15 mouse cellular contexts compared by ENCODE assay signal in genomic region chr4:45770638-45771033, GRCm38 (mm10). TPM values are rescaled to one million over a fixed set of nuclear protein-coding genes. Genes with fewer than 3 reads are reported as not detected.
A peak's percentile ranks its signal among the peaks of the same experiment; 100 is the strongest.
DNase-seq lines count a peak whose midpoint lies in the region; ATAC-seq and TF ChIP-seq lines count a peak whose summit lies in the region.
"Had no signal": no experiment of that assay in that cellular context is flagged by ENCODE, and none has a peak within 500 bp of the region (broad histone marks: within the 10 kb centered on the region; RNA-seq: fewer than 3 reads in every experiment).

No protein-coding gene starts in this region.

- ATAC-seq in hindbrain, embryonic 16.5 days, result no peak
- ATAC-seq in forebrain, embryonic 16.5 days, result peak; percentile 3; the same call in 1 of the 2 replicates
- no peak for ATAC-seq in midbrain, embryonic 16.5 days

- H3K9ac ChIP-seq in hindbrain, embryonic 16.5 days (ENCODE audit: low read depth, low read length), result no peak overlapping the region
- peak overlapping the region; percentile 57 for H3K9ac ChIP-seq in forebrain, embryonic 16.5 days (replicated peaks; ENCODE audit: low read depth, low read length)
- H3K9ac ChIP-seq in midbrain, embryonic 16.5 days (ENCODE audit: low read depth, low read length), result 0 out of 2 replicates have a peak overlapping the region, but pooled peaks have one; percentile 23
- H3K9ac ChIP-seq: heart, embryonic 15.5 days; kidney, embryonic 15.5 days; lung, embryonic 15.5 days had no signal

- no peak for DNase-seq in hindbrain, embryonic 10.5 days (ENCODE audit: low spot score)
- peak; percentile 44 for DNase-seq in brain, embryonic 14.5 days (ENCODE audit: low read depth)
- no peak for DNase-seq in adrenal gland, adult (ENCODE audit: inconsistent age in 2 of 2, low spot score in 1 of 2)
- no peak for DNase-seq in ovary, postnatal 14 days (ENCODE audit: low spot score)
- DNase-seq: cerebellum, adult 2 months; gastrocnemius, postnatal 14 days; spleen, adult 18-20 months had no signal

- TF ChIP-seq POLR2A in brain, embryonic 14.5 days (IDR thresholded peaks at IDR 0.05; ENCODE audit: borderline replicate concordance, extremely low read depth, insufficient read depth, insufficient read length, poor library complexity, severe bottlenecking), result no peak

- no peaks in the 10 kb centered on the region for H3K9me3 ChIP-seq in hindbrain, embryonic 10.5 days
- no peaks in the 10 kb centered on the region for H3K9me3 ChIP-seq in hindbrain, embryonic 16.5 days (ENCODE audit: control insufficient read depth, low read length)
- H3K9me3 ChIP-seq in forebrain, embryonic 16.5 days (ENCODE audit: control insufficient read depth, low read length), result no peaks in the 10 kb centered on the region
- H3K9me3 ChIP-seq in midbrain, embryonic 16.5 days (replicated peaks; ENCODE audit: control insufficient read depth, low read length, poor library complexity, severe bottlenecking), result no peaks in the 10 kb centered on the region
- H3K9me3 ChIP-seq: heart, embryonic 15.5 days; kidney, embryonic 15.5 days; lung, embryonic 15.5 days had no signal

- peaks cover 71% of the 10 kb centered on the region for H3K27me3 ChIP-seq in hindbrain, embryonic 10.5 days (ENCODE audit: insufficient read depth, poor library complexity, severe bottlenecking)
- H3K27me3 ChIP-seq in hindbrain, embryonic 16.5 days (replicated peaks; ENCODE audit: control insufficient read depth, insufficient read depth, low read length), result no peaks in the 10 kb centered on the region
- H3K27me3 ChIP-seq in forebrain, embryonic 16.5 days (replicated peaks; ENCODE audit: control insufficient read depth, insufficient read depth, low read length), result no peaks in the 10 kb centered on the region
- no peaks in the 10 kb centered on the region for H3K27me3 ChIP-seq in midbrain, embryonic 16.5 days (ENCODE audit: control insufficient read depth, insufficient read depth, low read depth, low read length)

- TF ChIP-seq CTCF in brain, embryonic 14.5 days (IDR thresholded peaks at IDR 0.05; ENCODE audit: borderline replicate concordance, extremely low read depth, insufficient read depth, insufficient read length), result no peak

- peaks cover 60% of the 10 kb centered on the region for H3K4me1 ChIP-seq in hindbrain, embryonic 10.5 days (replicated peaks)
- H3K4me1 ChIP-seq in hindbrain, embryonic 16.5 days (ENCODE audit: control insufficient read depth, insufficient read depth, low read depth, low read length), result peaks cover 16% of the 10 kb centered on the region
- H3K4me1 ChIP-seq in forebrain, embryonic 16.5 days (replicated peaks; ENCODE audit: control insufficient read depth, insufficient read depth, low read length), result peaks cover 48% of the 10 kb centered on the region
- H3K4me1 ChIP-seq in midbrain, embryonic 16.5 days (ENCODE audit: control insufficient read depth, insufficient read depth, low read length), result peaks cover 45% of the 10 kb centered on the region

- WGBS in hindbrain, embryonic 10.5 days, result 4% methylated on average over 4 of the region's 4 CpGs
- 39% methylated on average over 4 of the region's 4 CpGs for WGBS in hindbrain, embryonic 16.5 days
- WGBS in forebrain, embryonic 16.5 days, result 9% methylated on average over 4 of the region's 4 CpGs
- 14% methylated on average over 4 of the region's 4 CpGs for WGBS in midbrain, embryonic 16.5 days

- H3K4me3 ChIP-seq in hindbrain, embryonic 10.5 days, result 0 out of 2 replicates have a peak overlapping the region, but pooled peaks have one; percentile 23
- no peak overlapping the region for H3K4me3 ChIP-seq in hindbrain, embryonic 16.5 days (ENCODE audit: low read length)
- no peak overlapping the region for H3K4me3 ChIP-seq in forebrain, embryonic 16.5 days (replicated peaks; ENCODE audit: low read length)
- no peak overlapping the region for H3K4me3 ChIP-seq in midbrain, embryonic 16.5 days (ENCODE audit: low read depth, low read length)
- H3K4me3 ChIP-seq: heart, embryonic 15.5 days; kidney, embryonic 15.5 days; lung, embryonic 15.5 days had no signal

- H3K27ac ChIP-seq in hindbrain, embryonic 10.5 days, result peak overlapping the region; percentile 80
- no peak overlapping the region for H3K27ac ChIP-seq in hindbrain, embryonic 16.5 days (ENCODE audit: low read depth, low read length)
- H3K27ac ChIP-seq in forebrain, embryonic 16.5 days (ENCODE audit: low read length), result peak overlapping the region; percentile 89
- peak overlapping the region; percentile 66 for H3K27ac ChIP-seq in midbrain, embryonic 16.5 days (ENCODE audit: low read length)
- H3K27ac ChIP-seq: heart, embryonic 15.5 days; kidney, embryonic 15.5 days; lung, embryonic 15.5 days had no signal

- no peaks in the 10 kb centered on the region for H3K36me3 ChIP-seq in hindbrain, embryonic 10.5 days
- no peaks in the 10 kb centered on the region for H3K36me3 ChIP-seq in hindbrain, embryonic 16.5 days (ENCODE audit: control insufficient read depth, insufficient read depth, low read length)
- H3K36me3 ChIP-seq in forebrain, embryonic 16.5 days (ENCODE audit: control insufficient read depth, insufficient read depth), result no peaks in the 10 kb centered on the region
- no peaks in the 10 kb centered on the region for H3K36me3 ChIP-seq in midbrain, embryonic 16.5 days (ENCODE audit: control insufficient read depth, insufficient read depth, low read length)
- H3K36me3 ChIP-seq: heart, embryonic 15.5 days; kidney, embryonic 15.5 days; lung, embryonic 15.5 days had no signal

- H3K4me2 ChIP-seq in hindbrain, embryonic 16.5 days (ENCODE audit: low read length), result no peak overlapping the region
- H3K4me2 ChIP-seq in forebrain, embryonic 16.5 days (ENCODE audit: low read length), result no peak overlapping the region
- no peak overlapping the region for H3K4me2 ChIP-seq in midbrain, embryonic 16.5 days (ENCODE audit: low read length)
- H3K4me2 ChIP-seq: heart, embryonic 15.5 days; kidney, embryonic 15.5 days; lung, embryonic 15.5 days had no signal

RNA-seq across cellular contexts. Expression of gene Aldh1b1, which starts 28.2 kb away (rescaled TPM):
- polyA plus RNA-seq in hindbrain, embryonic 10.5 days (2016; fragmentation: Nextera tagmentation; extraction: Ambion mirVana), result 7.3 and 7.4 TPM in 2 replicates
- polyA plus RNA-seq in hindbrain, embryonic 16.5 days (2015; fragmentation: Nextera tagmentation; extraction: Ambion mirVana), result 20.8 and 22.5 TPM in 2 replicates
- polyA plus RNA-seq in brain, embryonic 14.5 days (2012; rRNA removed), result 9.8 and 11.4 TPM in 2 replicates
- polyA plus RNA-seq in forebrain, embryonic 16.5 days (2015; fragmentation: Nextera tagmentation; extraction: Ambion mirVana), result 30.9 and 31.8 TPM in 2 replicates
- polyA plus RNA-seq in midbrain, embryonic 16.5 days (2015; fragmentation: Nextera tagmentation; extraction: Ambion mirVana), result 22.7 and 24.2 TPM in 2 replicates
- polyA plus RNA-seq: C2C12 had no signal

RNA-seq across cellular contexts. Expression of gene Igfbpl1, which starts 56.1 kb away (rescaled TPM):
- 13.7 and 56.4 TPM in 2 replicates for polyA plus RNA-seq in hindbrain, embryonic 10.5 days (2016; fragmentation: Nextera tagmentation; extraction: Ambion mirVana)
- polyA plus RNA-seq in hindbrain, embryonic 16.5 days (2015; fragmentation: Nextera tagmentation; extraction: Ambion mirVana), result 20.2 and 27.3 TPM in 2 replicates
- polyA plus RNA-seq in brain, embryonic 14.5 days (2012; rRNA removed), result 266 and 421 TPM in 2 replicates
- 94.2 and 109 TPM in 2 replicates for polyA plus RNA-seq in forebrain, embryonic 16.5 days (2015; fragmentation: Nextera tagmentation; extraction: Ambion mirVana)
- polyA plus RNA-seq in midbrain, embryonic 16.5 days (2015; fragmentation: Nextera tagmentation; extraction: Ambion mirVana), result 33.4 and 39.5 TPM in 2 replicates
- polyA plus RNA-seq: C2C12; liver, adult 2 months had no signal
